ENCODE assay signal across 22 mouse cellular contexts in genomic region chr9:41508746-41509145, GRCm38 (mm10).
A peak's percentile ranks its signal among the peaks of the same experiment; 100 is the strongest.
DNase-seq lines count a peak whose midpoint lies in the region; TF ChIP-seq lines count a peak whose summit lies in the region.
"Had no signal": no experiment of that assay in that cellular context is flagged by ENCODE, and none has a peak within 500 bp of the region (broad histone marks: within the 10 kb centered on the region; RNA-seq: fewer than 3 reads in every experiment).

No protein-coding gene starts in this region.

- H3K4me1 ChIP-seq in embryonic facial prominence, embryonic 10.5 days: no peaks in the 10 kb centered on the region
- H3K4me1 ChIP-seq: embryonic facial prominence, embryonic 15.5 days; forebrain, embryonic 13.5 days; forebrain, embryonic 15.5 days had no signal

- peak overlapping the region; percentile 49 for H3K4me2 ChIP-seq in myocyte (ENCODE audit: low read depth)
- H3K4me2 ChIP-seq: embryonic facial prominence, embryonic 13.5 days; embryonic facial prominence, embryonic 15.5 days; forebrain, embryonic 13.5 days; forebrain, embryonic 15.5 days had no signal

- peak; percentile 53 for DNase-seq in 3134 (ENCODE audit: extremely low read depth, insufficient read length, low spot score)
- peak; percentile 59 for DNase-seq in 3T3-L1 (ENCODE audit: low read depth, low spot score)
- DNase-seq in NIH3T3 (ENCODE audit: low read depth): peak; percentile 46
- DNase-seq in embryonic facial prominence, embryonic 10.5 days (ENCODE audit: low spot score): no peak
- no peak for DNase-seq in spleen, postnatal 14 days (ENCODE audit: low spot score in 2 of 2)
- no peak for DNase-seq in frontal cortex, postnatal 36 days (ENCODE audit: low spot score in 2 of 2)
- DNase-seq: adrenal gland, adult 2 months; adrenal gland, postnatal 10 days; adrenal gland, postnatal 25 days; cerebellum, adult 11-12 months; cerebellum, adult 2 months; cerebellum, adult 9-10 months; cerebellum, postnatal 10 days; cerebellum, postnatal 25 days; forebrain, postnatal 0 days had no signal

- H3K4me3 ChIP-seq in myocyte: no peak overlapping the region
- no peak overlapping the region for H3K4me3 ChIP-seq in embryonic facial prominence, embryonic 10.5 days
- H3K4me3 ChIP-seq: embryonic facial prominence, embryonic 13.5 days; embryonic facial prominence, embryonic 15.5 days; forebrain, embryonic 13.5 days; forebrain, embryonic 15.5 days had no signal

- peaks cover 7% of the 10 kb centered on the region for H3K79me2 ChIP-seq in myocyte (ENCODE audit: control insufficient read depth, insufficient read depth)

- no peaks in the 10 kb centered on the region for H3K9me3 ChIP-seq in embryonic facial prominence, embryonic 10.5 days
- H3K9me3 ChIP-seq: embryonic facial prominence, embryonic 13.5 days; embryonic facial prominence, embryonic 15.5 days; forebrain, embryonic 13.5 days; forebrain, embryonic 15.5 days; G1E had no signal

- no peak for TF ChIP-seq POLR2A in myocyte (IDR thresholded peaks at IDR 0.05; ENCODE audit: insufficient read length, low read depth)

- H3K27me3 ChIP-seq in myocyte (ENCODE audit: control insufficient read depth, insufficient read depth, insufficient read length): no peaks in the 10 kb centered on the region
- no peaks in the 10 kb centered on the region for H3K27me3 ChIP-seq in embryonic facial prominence, embryonic 10.5 days (replicated peaks; ENCODE audit: low read depth, poor library complexity, severe bottlenecking)
- H3K27me3 ChIP-seq: CH12.LX; embryonic facial prominence, embryonic 13.5 days; embryonic facial prominence, embryonic 15.5 days; forebrain, embryonic 13.5 days; forebrain, embryonic 15.5 days had no signal

- H3K27ac ChIP-seq in embryonic facial prominence, embryonic 10.5 days (replicated peaks): no peak overlapping the region
- H3K27ac ChIP-seq: embryonic facial prominence, embryonic 13.5 days; embryonic facial prominence, embryonic 15.5 days; forebrain, embryonic 13.5 days; forebrain, embryonic 15.5 days had no signal

- no peak overlapping the region for H3ac ChIP-seq in myocyte (ENCODE audit: control insufficient read depth, insufficient read length)

- H3K36me3 ChIP-seq in myocyte (ENCODE audit: control insufficient read depth, insufficient read depth): no peaks in the 10 kb centered on the region
- H3K36me3 ChIP-seq in embryonic facial prominence, embryonic 10.5 days (replicated peaks): peaks cover 16% of the 10 kb centered on the region
- H3K36me3 ChIP-seq: G1E had no signal

- WGBS in embryonic facial prominence, embryonic 10.5 days: 95% methylated on average over 5 of the region's 5 CpGs

TF ChIP-seq in myocyte, 11 proteins besides CTCF, POLR2A, EP300 and RAD21:
- no peak for TF ChIP-seq REST (IDR thresholded peaks at IDR 0.05; ENCODE audit: insufficient read depth, insufficient read length)
- TF ChIP-seq MYOG (IDR thresholded peaks at IDR 0.05; ENCODE audit: control insufficient read depth in 1 of 3, insufficient read depth in 1 of 3, insufficient read length in 2 of 3, low read depth in 2 of 3): no peak
- no peak for TF ChIP-seq MAX (IDR thresholded peaks at IDR 0.05; ENCODE audit: low read depth)
- no peak for TF ChIP-seq USF1 (IDR thresholded peaks at IDR 0.05; ENCODE audit: low read depth)
- no peak for TF ChIP-seq CEBPB (IDR thresholded peaks at IDR 0.05; ENCODE audit: insufficient read depth, poor library complexity, severe bottlenecking)
- no peak for TF ChIP-seq TCF12 (IDR thresholded peaks at IDR 0.05; ENCODE audit: insufficient read depth, poor library complexity, severe bottlenecking)
- no peak for TF ChIP-seq POLR2AphosphoS2 (IDR thresholded peaks at IDR 0.05; ENCODE audit: insufficient read length, low read depth)
- TF ChIP-seq E2F4 (IDR thresholded peaks at IDR 0.05; ENCODE audit: insufficient read depth): no peak
- no peak for TF ChIP-seq SRF (IDR thresholded peaks at IDR 0.05; ENCODE audit: control insufficient read depth, insufficient read length, low read depth)
- no peak for TF ChIP-seq MYOD1 (IDR thresholded peaks at IDR 0.05; ENCODE audit: control insufficient read depth in 1 of 3, insufficient read length in 2 of 3, low read depth in 2 of 3)
- TF ChIP-seq TCF3 (IDR thresholded peaks at IDR 0.05; ENCODE audit: insufficient read length, low read depth): no peak

Comparison
In these comparisons a context has a peak if more than half of its experiments do, and no peak if none do; other contexts are left out.
1. DNase-seq: peak in 3134 (single experiment), 3T3-L1 (single experiment) and NIH3T3 (single experiment); none in embryonic facial prominence, embryonic 10.5 days (single experiment), spleen, postnatal 14 days (0 of 2) and frontal cortex, postnatal 36 days (0 of 2).